Mouse (Mus musculus) olfactory bulb, adult 2 months (tissue): ENCODE measurements at regions not wholly inside any gene's neighbourhood (a gene's known extent, or its start where the extent isn't known, plus 50 kb on each side); places are given as distances from the start of the nearest gene placed in this dataset.

Experiments
- H3K27ac ChIP-seq: fragments of 200-500 bp; 2 replicates; pipeline ENCODE4 v1.5.1; 2012; ENCODE audit warnings: low read depth, low read length; ENCODE audit not compliant: insufficient read depth
- H3K4me1 ChIP-seq: fragments of 200-500 bp; 2 replicates; pipeline ENCODE4 v1.6.1; 2012; ENCODE audit warnings: low read length; ENCODE audit not compliant: control insufficient read depth, insufficient read depth
- H3K4me3 ChIP-seq: fragments of 200-500 bp; 2 replicates; pipeline ENCODE4 v1.5.1; 2012; ENCODE audit warnings: mild to moderate bottlenecking, low read depth, low read length, moderate library complexity; ENCODE audit not compliant: insufficient read depth
- CTCF ChIP-seq: fragments of 200-500 bp; IDR thresholded peaks from 2 replicates; pipeline ENCODE4 v1.5.1; 2012; ENCODE audit warnings: low read depth, mild to moderate bottlenecking, low read length, moderate library complexity; ENCODE audit not compliant: insufficient read depth
- POLR2A ChIP-seq: fragments of 200-500 bp; IDR thresholded peaks from 2 replicates; pipeline ENCODE4 v1.6.1; 2012; ENCODE audit warnings: mild to moderate bottlenecking, low read depth, low read length, moderate library complexity; ENCODE audit not compliant: insufficient read depth
- WGBS: fragments of 180-500 bp; shearing (Covaris S2); methylation state at CpG from one replicate; pipeline ENCODE4 v1.1.7; 2018; 5-methylcytosine and 5-hydroxymethylcytosine counted together

GRCm38 (mm10) chr12:106890319-106890718 is 598.1 kb upstream of the 3110018I06Rik start:
- Histone ChIP-seq H3K4me3 (no peak overlapping the region), H3K4me1 (no peaks in the 10 kb centered on the region), H3K27ac (no peak overlapping the region)
- 91% methylated on average over 6 of the region's 6 CpGs for WGBS
- TF ChIP-seq POLR2A: no peak
- no peak for TF ChIP-seq CTCF

GRCm38 (mm10) chr12:106894061-106894460 is 594.4 kb upstream of the 3110018I06Rik start:
- Histone ChIP-seq H3K4me3 (no peak overlapping the region), H3K27ac (no peak overlapping the region), H3K4me1 (no peaks in the 10 kb centered on the region)
- no peak for TF ChIP-seq CTCF
- TF ChIP-seq POLR2A: no peak
- WGBS: 79% methylated on average over 1 of the region's 1 CpGs

DNA sequence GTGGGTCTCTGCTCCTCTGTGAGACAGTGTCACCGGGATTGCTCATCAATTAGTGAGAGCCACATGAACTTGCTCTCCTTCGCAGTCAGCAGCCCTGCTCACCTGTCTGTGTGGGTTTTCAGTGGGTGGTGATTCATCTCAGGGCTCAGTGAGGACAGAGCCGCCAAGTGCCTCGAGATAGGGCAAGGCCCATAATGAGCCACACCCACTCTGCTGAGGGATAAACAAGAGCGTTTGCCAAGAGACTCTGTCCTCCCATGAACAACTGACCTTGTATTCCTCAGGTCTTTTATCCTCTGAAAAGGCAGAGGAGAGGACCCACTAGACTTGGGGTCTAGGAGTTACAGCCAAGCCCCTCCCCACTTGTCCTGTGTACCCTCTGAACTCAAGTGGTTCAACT is 584.2 kb upstream of the 3110018I06Rik start:
- TF ChIP-seq CTCF (no peak), POLR2A (no peak)
- H3K4me3 ChIP-seq: no peak overlapping the region
- H3K27ac ChIP-seq: no peak overlapping the region
- H3K4me1 ChIP-seq: no peaks in the 10 kb centered on the region
- 70% methylated on average over 5 of the region's 5 CpGs for WGBS

DNA sequence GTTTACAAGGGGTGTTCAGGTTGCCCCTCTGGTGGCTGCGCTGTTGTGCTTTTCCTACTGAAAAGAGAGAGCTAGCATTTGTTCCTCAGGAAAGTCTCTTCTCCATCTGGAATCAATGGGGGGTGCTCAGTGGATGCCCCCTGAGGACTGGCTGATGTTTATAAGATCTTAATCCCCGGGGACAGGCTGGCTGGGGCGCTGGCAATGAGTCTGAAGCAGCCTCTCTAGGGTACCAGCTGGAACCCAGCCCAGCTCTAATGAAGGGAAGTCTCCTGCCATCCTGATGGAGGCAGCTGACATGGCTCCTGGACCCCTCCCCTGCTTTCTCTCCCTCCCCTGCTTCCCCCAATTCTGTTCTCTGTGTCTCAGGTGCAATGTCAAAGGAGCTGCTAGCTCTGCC is 575.6 kb upstream of the 3110018I06Rik start:
- Histone ChIP-seq H3K27ac (no peak overlapping the region), H3K4me1 (no peaks in the 10 kb centered on the region), H3K4me3 (no peak overlapping the region)
- no peak for TF ChIP-seq POLR2A
- no peak for TF ChIP-seq CTCF
- 59% methylated on average over 3 of the region's 3 CpGs for WGBS

DNA sequence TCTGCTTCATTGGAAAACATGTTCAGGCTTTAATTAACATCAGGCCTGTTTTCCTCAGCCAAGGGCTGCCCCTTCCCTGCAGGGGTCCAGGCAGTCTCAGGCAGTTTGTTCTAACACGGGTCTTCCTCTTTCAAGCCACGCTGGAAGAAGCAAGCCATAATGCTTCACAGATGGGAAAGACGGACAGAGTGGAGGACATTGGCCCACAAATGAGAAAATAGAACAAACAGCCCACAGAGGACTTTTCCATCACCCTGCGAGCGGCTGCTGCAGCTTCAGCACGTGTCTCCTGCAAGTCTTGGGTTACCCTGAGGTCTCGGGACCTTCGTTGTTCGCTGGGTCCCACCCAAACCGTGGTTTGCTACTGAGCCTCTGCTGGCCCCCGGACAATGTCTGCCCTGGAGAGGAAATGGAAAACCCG is 565.9 kb upstream of the 3110018I06Rik start:
- no peak for TF ChIP-seq POLR2A
- TF ChIP-seq CTCF: no peak
- 57% methylated on average over 12 of the region's 12 CpGs for WGBS
- no peaks in the 10 kb centered on the region for H3K4me1 ChIP-seq
- no peak overlapping the region for H3K27ac ChIP-seq
- H3K4me3 ChIP-seq: no peak overlapping the region

DNA sequence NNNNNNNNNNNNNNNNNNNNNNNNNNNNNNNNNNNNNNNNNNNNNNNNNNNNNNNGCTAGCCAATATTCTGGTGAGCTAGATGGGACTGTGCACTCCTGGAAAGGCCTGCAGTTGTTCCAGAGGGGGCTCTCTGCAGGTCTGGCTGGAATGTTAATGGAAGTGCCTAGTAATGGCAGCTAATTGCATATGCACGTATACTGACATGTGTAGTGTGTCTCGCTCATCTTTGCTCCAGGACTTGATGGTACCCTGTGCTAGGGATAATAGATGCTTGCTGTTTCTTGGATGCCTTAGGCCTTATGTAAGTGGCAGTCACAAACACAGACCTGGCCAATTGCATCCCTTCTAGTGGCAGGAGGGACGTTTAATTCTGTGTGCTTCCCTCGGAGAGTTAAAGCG is 560.0 kb upstream of the 3110018I06Rik start:
- no peaks in the 10 kb centered on the region for H3K4me1 ChIP-seq
- no peak overlapping the region for H3K27ac ChIP-seq
- TF ChIP-seq POLR2A (no peak), CTCF (no peak)
- H3K4me3 ChIP-seq: no peak overlapping the region
- WGBS: 77% methylated on average over 5 of the region's 5 CpGs

DNA sequence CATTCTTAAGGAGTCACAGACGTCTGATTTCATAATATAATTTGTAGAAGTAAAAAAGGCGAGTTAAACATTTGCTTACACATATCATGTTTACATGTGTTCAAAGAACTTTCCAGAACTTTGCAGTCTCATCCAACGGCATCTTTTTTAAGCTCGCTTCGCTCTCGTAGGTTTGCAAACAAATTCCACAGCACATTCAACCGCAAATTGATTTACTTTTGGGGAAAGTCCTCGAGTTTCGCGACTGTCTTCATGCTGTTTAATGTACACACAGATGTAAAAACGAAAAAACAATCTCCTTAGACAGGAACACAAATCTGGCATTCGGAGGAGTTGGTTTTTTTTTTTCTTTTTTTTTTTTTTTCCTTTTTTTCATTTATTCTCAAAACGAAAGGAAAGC is 559.3 kb upstream of the 3110018I06Rik start:
- TF ChIP-seq POLR2A (no peak), CTCF (no peak)

DNA sequence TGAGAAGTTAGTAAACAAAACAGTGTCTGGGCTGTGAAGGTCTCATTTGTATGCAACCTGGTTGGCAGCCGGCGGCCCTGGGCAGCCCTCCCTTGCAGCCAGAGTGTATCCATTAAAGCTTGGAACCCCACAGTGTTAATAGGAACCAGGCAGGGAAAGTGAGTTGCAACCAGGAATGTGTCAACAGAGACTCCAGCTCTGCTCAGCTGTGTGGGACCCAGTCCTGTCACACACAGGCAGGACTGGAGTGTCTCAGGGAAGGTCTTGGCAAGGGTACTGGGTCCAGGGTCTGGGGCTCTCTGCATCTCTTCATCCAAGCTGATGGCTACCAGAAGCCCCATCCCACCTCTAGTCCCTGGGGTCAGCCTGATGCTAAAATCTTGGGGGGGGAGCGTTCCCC is 556.8 kb upstream of the 3110018I06Rik start:
- WGBS: 75% methylated on average over 3 of the region's 3 CpGs
- H3K27ac ChIP-seq: no peak overlapping the region
- TF ChIP-seq CTCF (no peak), POLR2A (no peak)

More for the DNA sequence above, 559.3 kb upstream of the 3110018I06Rik start:
- Histone ChIP-seq H3K27ac (no peak overlapping the region), H3K4me1 (no peaks in the 10 kb centered on the region), H3K4me3 (no peak overlapping the region)
- 80% methylated on average over 13 of the region's 13 CpGs for WGBS

DNA sequence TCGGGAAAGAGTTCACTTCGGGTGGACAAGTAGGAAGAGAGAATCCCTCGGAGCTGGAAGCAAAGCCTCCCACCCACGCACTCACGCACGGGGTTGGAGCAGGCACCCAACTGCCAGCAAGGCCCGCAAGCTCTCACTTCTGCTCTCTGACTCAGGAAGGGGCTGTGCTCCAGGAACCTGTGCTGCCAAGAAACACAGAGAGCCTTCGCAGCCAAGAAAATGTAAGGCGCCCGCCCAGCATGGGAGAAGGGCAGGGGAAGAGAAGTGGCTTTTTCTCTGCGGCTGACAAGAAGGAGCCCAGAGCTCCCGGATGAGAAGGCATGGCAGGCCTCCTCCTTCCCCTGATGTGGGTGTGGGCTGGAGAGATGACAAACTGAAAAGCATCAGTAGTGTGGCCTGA is 549.1 kb upstream of the 3110018I06Rik start:
- TF ChIP-seq CTCF (no peak), POLR2A (no peak)
- 18% methylated on average over 12 of the region's 12 CpGs for WGBS
- peaks cover 7% of the 10 kb centered on the region for H3K4me1 ChIP-seq
- H3K4me3 ChIP-seq: no peak overlapping the region
- no peak overlapping the region for H3K27ac ChIP-seq

More for the DNA sequence above, 556.8 kb upstream of the 3110018I06Rik start:
- no peak overlapping the region for H3K4me3 ChIP-seq
- no peaks in the 10 kb centered on the region for H3K4me1 ChIP-seq

- no peak overlapping the region for H3K27ac ChIP-seq
- no peak for TF ChIP-seq CTCF
- TF ChIP-seq POLR2A: no peak
- 38% methylated on average over 5 of the region's 5 CpGs for WGBS
- peaks cover 7% of the 10 kb centered on the region for H3K4me1 ChIP-seq
- H3K4me3 ChIP-seq: no peak overlapping the region
These were observed 544.6 kb upstream of the 3110018I06Rik start for GRCm38 (mm10) chr12:106943874-106944273.
